Mouse (Mus musculus) mesoderm, embryonic 11.5 days (tissue): ENCODE measurements at regions not wholly inside any gene's neighbourhood (a gene's known extent, or its start where the extent isn't known, plus 50 kb on each side); places are given as distances from the start of the nearest gene placed in this dataset.
A peak's percentile ranks its signal among the peaks of the same experiment; 100 is the strongest.
"Not testable (repeated sequence)": the region's sequence is repeated elsewhere in the genome, so short reads cannot be mapped to it uniquely, and the experiment has no call there.

Experiments used
- DNase-seq: peaks from one replicate; pipeline ENCODE4 v3.0.0-alpha.2; 2012; ENCODE audit warnings: low read depth, low spot score

DNA sequence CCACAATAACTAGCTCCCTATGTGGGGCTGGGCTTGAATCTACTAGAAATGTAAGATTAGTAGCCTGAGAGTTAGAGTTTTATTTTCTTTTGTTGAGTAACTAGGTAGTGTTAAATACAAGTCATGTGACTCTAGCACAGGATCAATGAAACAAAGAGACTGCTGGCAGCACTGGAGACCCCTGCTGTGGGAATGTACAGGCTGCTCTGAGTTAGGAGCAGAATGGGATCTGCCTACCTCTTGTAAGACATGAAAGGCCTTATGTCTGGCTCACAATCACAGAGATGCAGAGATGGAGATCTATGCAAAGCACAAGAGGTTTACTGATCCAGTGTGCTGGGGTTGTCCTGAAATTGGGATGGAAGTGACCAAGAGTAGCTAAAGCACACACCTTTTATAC is 193.9 kb upstream of the Kcnmb2 start:
- DNase-seq, result not testable (repeated sequence)

DNA sequence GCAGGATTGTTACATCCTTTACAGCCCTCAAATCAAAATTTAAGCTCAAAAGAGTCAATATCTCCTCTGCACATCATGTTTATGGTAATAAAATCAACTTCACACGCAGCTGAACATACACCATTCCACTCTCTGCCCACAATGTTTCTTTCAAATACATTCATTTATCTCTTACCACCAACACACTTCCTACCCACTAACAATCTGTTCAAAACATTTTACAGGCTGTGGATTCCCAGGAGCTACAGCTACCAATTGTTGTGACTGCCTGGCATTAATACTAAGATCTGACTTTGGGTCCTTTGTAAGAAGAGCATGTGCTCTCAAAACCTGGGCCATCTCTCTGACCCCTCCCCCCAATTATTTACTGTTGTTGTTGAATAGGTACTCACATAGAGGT is 161.0 kb upstream of the Kcnmb2 start:
- DNase-seq, result no peak

DNA sequence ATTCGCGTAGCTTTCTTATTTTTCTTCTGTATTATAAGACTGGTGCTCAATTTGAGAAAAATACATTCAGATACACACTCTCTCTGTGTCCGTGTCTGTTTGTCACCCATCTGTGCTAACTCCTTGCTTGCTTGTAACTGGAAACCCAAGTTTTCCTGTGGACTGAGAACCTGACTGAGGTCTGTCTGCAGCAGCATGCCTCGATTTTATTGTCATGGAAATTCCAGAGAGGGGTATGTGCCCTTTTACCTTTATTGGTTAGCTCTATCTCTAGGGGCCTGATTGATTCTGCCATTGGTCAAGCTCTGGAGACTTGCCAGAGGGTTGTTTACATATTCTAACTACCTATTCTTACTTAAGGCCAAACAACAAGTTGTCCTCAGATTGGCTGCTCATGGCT is 146.4 kb upstream of the Kcnmb2 start:
- DNase-seq, result no peak

DNA sequence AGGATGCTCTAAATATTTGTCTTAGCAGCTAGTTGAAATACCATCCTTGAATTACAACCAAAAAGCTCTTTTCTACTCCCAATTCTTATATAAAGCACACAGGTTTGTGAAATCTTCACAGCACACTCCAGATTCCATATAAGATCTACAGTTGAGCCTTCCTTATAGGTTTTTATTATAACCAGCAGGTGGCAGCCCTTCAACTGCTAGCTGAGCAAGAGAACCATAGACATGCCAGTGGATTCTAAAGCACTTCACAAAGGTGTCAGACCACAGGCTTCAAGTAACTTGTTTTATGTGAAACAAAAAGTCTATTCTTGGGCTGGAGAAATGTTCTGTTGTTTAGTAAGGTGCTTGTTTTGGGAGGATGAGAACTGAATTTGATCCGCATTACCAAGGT is 133.1 kb upstream of the Kcnmb2 start:
- peak; percentile 37 for DNase-seq

DNA sequence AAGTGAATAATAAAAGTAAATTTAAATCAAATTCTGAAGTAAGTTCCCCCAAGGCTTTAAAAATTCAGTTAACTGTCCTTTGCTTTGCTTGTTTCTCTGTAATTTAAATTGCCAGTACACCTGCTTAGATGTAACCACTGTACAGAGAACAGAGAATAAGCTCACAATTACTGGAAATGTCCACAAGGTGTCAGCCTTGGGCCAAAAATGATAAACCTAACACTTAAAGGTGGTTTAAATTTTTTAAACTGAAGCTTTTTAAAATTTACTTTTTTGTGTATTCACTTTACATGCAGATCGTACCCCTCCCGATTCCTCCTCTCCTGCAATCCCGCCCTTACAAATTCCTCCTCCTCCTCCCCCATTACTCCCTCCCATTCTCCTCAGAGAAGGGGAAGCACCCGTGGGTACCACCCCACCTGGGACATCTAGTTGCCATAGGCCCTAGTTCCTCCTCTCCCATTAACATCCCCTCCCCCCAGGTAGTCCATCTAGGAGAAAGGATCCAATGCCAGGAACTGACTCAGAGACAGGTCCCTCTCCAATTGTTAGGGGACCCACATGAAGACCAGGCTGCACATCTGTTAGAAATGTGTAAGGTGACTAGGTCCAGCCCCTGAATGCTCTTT is 111.9 kb upstream of the Kcnmb2 start:
- DNase-seq, result peak; percentile 56

- no peak for DNase-seq
Measured at GRCm38 (mm10) chr3:31793466-31794040, 108.8 kb upstream of the Kcnmb2 start.

DNA sequence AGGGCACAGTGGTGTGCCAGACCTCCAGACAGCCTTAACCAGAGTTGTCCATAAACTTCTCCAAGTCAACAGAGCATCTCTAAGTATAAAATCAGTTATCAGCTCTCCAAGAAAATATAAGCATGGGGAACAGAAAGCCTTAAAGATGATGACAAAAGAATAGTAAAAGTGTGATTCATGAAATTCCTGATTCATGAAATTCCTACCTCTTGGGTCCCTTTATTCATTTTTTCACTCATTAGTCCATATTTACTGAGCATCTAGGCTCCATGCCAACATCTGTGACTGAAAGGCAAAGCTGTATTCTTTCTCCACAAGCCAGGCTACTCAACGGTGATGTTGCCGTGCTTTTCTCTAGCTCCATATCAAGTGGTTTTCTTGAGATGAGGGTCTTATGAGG is 105.7 kb upstream of the Kcnmb2 start:
- DNase-seq, result no peak

DNA sequence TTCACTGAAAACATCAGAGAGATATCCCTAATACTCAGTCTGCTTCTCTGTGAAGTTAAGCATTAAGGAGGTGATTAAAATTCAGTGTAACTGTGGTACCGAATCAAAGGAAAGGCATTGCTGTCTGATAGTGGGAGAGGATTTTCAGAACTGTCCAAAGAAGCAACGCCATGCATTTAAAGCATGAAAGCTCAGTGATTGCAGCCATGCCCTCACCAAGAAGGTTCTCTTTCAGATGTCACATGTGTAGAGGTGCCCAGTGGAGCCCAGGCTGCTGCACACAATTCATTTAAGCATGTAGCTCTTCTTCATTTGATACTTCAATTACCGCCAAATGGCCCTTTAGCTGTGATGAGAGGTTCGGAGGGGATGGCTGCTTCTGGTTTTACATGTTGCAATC is 103.1 kb upstream of the Kcnmb2 start:
- no peak for DNase-seq

DNA sequence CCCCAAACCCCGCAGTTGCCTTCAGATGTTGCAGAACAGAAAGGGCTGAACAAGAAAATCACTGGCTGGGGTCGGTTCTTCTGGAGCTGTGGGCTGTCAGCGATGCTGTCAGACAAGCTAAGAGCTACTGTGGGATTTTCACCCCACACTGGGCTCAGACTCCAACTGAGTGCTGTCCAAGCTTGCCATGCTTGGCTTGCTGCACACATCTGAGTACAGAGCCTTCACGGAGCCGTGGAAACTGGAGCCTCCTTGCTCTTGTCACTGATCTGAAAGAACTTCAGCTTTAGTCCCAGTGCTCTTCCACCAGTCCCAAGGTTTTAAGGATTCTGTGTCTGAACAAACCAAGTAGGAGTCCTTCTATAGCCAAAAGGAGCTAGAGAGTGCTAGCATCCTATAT is 98.3 kb upstream of the Kcnmb2 start:
- DNase-seq, result peak; percentile 54

GRCm38 (mm10) chr3:31807741-31808140 is 94.6 kb upstream of the Kcnmb2 start:
- DNase-seq, result peak; percentile 59

DNA sequence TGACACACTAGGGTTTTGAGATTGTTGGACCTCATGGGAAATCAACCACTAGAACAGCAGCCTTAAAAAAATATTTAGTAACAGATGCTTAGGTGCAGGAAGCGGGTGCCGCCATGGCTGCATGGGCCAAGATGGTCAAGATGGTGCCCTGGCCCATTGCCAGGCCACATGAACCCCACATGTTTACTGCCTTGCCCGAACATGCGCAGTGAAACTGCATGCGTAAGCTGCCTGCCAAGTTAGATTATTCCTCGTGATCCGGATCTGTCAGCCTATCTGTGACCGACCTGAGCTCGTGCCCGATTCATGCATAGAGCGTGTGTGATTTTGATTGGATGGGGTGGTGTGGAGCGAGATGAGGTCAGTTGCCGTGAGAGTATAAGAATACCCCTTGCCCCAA is 93.2 kb upstream of the Kcnmb2 start:
- not testable (repeated sequence) for DNase-seq

DNA sequence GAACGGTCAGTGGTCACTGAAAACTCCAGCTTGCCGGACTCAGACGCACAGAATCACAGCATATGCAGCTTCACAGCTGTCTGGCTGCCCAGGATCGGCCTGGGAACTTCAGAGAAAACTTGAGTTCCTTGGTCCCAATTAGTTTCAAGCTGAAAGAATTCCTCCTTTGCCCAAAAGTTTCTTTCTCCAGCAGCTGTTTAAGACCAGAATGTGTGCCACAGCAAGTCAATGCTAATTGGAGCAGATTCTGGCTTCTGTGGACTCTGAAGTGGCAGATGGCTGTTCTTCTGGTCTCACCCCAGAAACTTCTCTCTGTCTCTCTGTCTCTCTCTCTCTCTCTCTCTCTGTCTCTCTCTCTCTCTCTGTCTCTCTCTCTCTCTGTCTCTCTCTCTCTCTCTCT is 91.1 kb upstream of the Kcnmb2 start:
- DNase-seq, result no peak

GRCm38 (mm10) chr3:31831913-31832312 is 70.4 kb upstream of the Kcnmb2 start:
- no peak for DNase-seq

DNA sequence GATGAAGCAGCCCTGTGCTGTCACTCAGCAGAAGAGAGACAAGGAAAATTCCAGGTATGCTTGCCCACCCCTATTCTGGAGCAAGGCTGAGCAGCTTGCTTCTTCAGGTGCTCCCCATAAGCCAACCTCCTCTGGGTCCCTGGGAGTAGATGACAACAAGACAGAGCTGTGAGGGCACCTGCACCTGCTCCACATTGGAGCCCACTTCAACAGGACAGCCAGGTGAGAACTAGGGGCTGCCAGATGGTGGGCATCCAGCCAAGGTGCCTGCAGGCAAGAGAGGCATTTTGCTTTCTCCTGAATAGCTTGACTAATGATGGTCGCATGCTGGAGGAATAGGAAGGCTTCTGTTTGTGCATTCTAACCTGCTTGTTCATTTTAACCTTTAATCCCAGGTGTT is 61.1 kb upstream of the Kcnmb2 start:
- DNase-seq, result no peak

GRCm38 (mm10) chr3:31847087-31847486 is 55.2 kb upstream of the Kcnmb2 start:
- no peak for DNase-seq
